ENCODE assay signal across 18 mouse cellular contexts in the genomic region with DNA sequence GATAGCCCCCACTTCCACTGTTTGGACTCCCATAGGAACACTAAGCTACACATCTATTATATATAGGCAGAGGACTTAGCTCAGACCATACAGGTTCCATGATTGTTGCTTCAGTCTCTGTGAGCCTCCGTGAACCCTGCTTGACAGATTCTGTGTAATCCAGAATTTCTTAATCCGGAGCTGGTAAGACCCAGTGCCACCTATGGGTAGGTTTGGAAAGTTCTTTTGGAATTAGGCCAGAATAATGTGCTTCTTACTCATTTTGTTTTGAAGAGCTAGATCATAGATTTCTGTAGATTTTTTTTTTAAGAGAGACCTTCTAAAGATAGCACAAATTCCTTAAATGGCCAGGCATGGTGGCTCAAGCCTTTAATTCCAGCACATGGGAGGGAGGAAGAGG. TPM values are rescaled to one million over a fixed set of nuclear protein-coding genes. Genes with fewer than 3 reads are reported as not detected.
DNase-seq lines count a peak whose midpoint lies in the region; ATAC-seq and TF ChIP-seq lines count a peak whose summit lies in the region.
"Had no signal": no experiment of that assay in that cellular context is flagged by ENCODE, and none has a peak within 500 bp of the region (broad histone marks: within the 10 kb centered on the region; RNA-seq: fewer than 3 reads in every experiment).

No protein-coding gene starts in this region.

- no peak overlapping the region for H3K27ac ChIP-seq in cerebellum, adult 2 months (ENCODE audit: insufficient read depth, low read length)
- H3K27ac ChIP-seq in kidney, postnatal 0 days: no peak overlapping the region
- no peak overlapping the region for H3K27ac ChIP-seq in kidney, adult 2 months (ENCODE audit: insufficient read depth, low read depth, low read length)
- H3K27ac ChIP-seq in midbrain, postnatal 0 days (ENCODE audit: low read depth, low read length): no peak overlapping the region
- no peak overlapping the region for H3K27ac ChIP-seq in midbrain, embryonic 10.5 days (replicated peaks)
- H3K27ac ChIP-seq in kidney, embryonic 16.5 days (ENCODE audit: low read length): no peak overlapping the region
- H3K27ac ChIP-seq: hindbrain, embryonic 14.5 days; midbrain, embryonic 12.5 days; stomach, embryonic 15.5 days had no signal

- no peaks in the 10 kb centered on the region; the same call in 1 of the 2 replicates for H3K4me1 ChIP-seq in cerebellum, adult 2 months (ENCODE audit: control insufficient read depth, insufficient read depth, low read length)
- H3K4me1 ChIP-seq in kidney, postnatal 0 days (replicated peaks; ENCODE audit: insufficient read depth, low read length): no peaks in the 10 kb centered on the region
- no peaks in the 10 kb centered on the region for H3K4me1 ChIP-seq in kidney, adult 2 months (ENCODE audit: control insufficient read depth, insufficient read depth, low read length)
- H3K4me1 ChIP-seq in midbrain, postnatal 0 days (ENCODE audit: insufficient read depth, low read length): no peaks in the 10 kb centered on the region
- H3K4me1 ChIP-seq in midbrain, embryonic 10.5 days: no peaks in the 10 kb centered on the region
- no peaks in the 10 kb centered on the region for H3K4me1 ChIP-seq in kidney, embryonic 16.5 days (ENCODE audit: insufficient read depth, low read length)
- H3K4me1 ChIP-seq: midbrain, embryonic 12.5 days; stomach, embryonic 15.5 days had no signal

- 43% methylated on average over 2 of the region's 2 CpGs for WGBS in cerebellum, adult 2 months
- WGBS in kidney, postnatal 0 days: 77% methylated on average over 2 of the region's 2 CpGs
- WGBS in kidney, adult 2 months: 60% methylated on average over 2 of the region's 2 CpGs
- 69% methylated on average over 2 of the region's 2 CpGs for WGBS in midbrain, postnatal 0 days
- 75% methylated on average over 2 of the region's 2 CpGs for WGBS in midbrain, embryonic 10.5 days
- WGBS in kidney, embryonic 16.5 days: 84% methylated on average over 2 of the region's 2 CpGs

- H3K4me3 ChIP-seq in cerebellum, adult 2 months (replicated peaks; ENCODE audit: insufficient read depth, low read depth, low read length): no peak overlapping the region
- H3K4me3 ChIP-seq in kidney, postnatal 0 days (replicated peaks; ENCODE audit: low read depth, low read length): no peak overlapping the region
- H3K4me3 ChIP-seq in kidney, adult 2 months (ENCODE audit: insufficient read depth, low read depth, low read length): no peak overlapping the region
- H3K4me3 ChIP-seq in midbrain, postnatal 0 days (ENCODE audit: low read depth, low read length): no peak overlapping the region
- no peak overlapping the region for H3K4me3 ChIP-seq in midbrain, embryonic 10.5 days
- H3K4me3 ChIP-seq in kidney, embryonic 16.5 days (ENCODE audit: low read length): no peak overlapping the region
- H3K4me3 ChIP-seq: midbrain, embryonic 12.5 days; stomach, embryonic 15.5 days had no signal

- TF ChIP-seq POLR2A in cerebellum, adult 2 months (IDR thresholded peaks at IDR 0.05; ENCODE audit: borderline replicate concordance, insufficient read depth, low read length): no peak
- no peak for TF ChIP-seq POLR2A in kidney, adult 2 months (IDR thresholded peaks at IDR 0.05; ENCODE audit: low read depth, low read length)

- DNase-seq in cerebellum, adult 2 months: no peak
- no peak for DNase-seq in kidney, postnatal 0 days (ENCODE audit: low spot score)
- no peak for DNase-seq in kidney, adult 2 months
- peak; percentile 28 for DNase-seq in midbrain, postnatal 0 days (ENCODE audit: low spot score)
- no peak for DNase-seq in midbrain, embryonic 10.5 days (ENCODE audit: low spot score)
- no peak for DNase-seq in c-Kit-positive CD71-positive TER-119-positive erythroid progenitor cells, embryonic 14.5 days (ENCODE audit: low spot score)
- DNase-seq: adrenal gland, postnatal 10 days; cerebellum, postnatal 36 days; gastrocnemius, postnatal 25 days; kidney, adult 18-20 months; kidney, postnatal 4 days; spleen, adult 18-20 months; thymus, postnatal 36 days had no signal

- no peak overlapping the region for H3K9ac ChIP-seq in kidney, postnatal 0 days (ENCODE audit: low read depth, low read length)
- H3K9ac ChIP-seq in midbrain, postnatal 0 days (replicated peaks; ENCODE audit: low read length, poor library complexity, severe bottlenecking): no peak overlapping the region
- no peak overlapping the region for H3K9ac ChIP-seq in kidney, embryonic 16.5 days (replicated peaks; ENCODE audit: low read length)
- H3K9ac ChIP-seq: hindbrain, embryonic 14.5 days; midbrain, embryonic 12.5 days; stomach, embryonic 15.5 days had no signal

- no peaks in the 10 kb centered on the region for H3K27me3 ChIP-seq in cerebellum, adult 2 months (ENCODE audit: control insufficient read depth, insufficient read depth, low read length)
- H3K27me3 ChIP-seq in kidney, postnatal 0 days (ENCODE audit: insufficient read depth, low read length): no peaks in the 10 kb centered on the region
- H3K27me3 ChIP-seq in kidney, adult 2 months (replicated peaks; ENCODE audit: control insufficient read depth, insufficient read depth, low read length): no peaks in the 10 kb centered on the region
- no peaks in the 10 kb centered on the region for H3K27me3 ChIP-seq in midbrain, postnatal 0 days (ENCODE audit: insufficient read depth, low read length)
- H3K27me3 ChIP-seq in midbrain, embryonic 10.5 days (ENCODE audit: low read depth, poor library complexity, severe bottlenecking): no peaks in the 10 kb centered on the region
- no peaks in the 10 kb centered on the region for H3K27me3 ChIP-seq in kidney, embryonic 16.5 days (ENCODE audit: insufficient read depth, low read length)
- H3K27me3 ChIP-seq: midbrain, embryonic 12.5 days; stomach, embryonic 15.5 days had no signal

- no peaks in the 10 kb centered on the region for H3K36me3 ChIP-seq in kidney, postnatal 0 days (ENCODE audit: insufficient read depth, low read length)
- H3K36me3 ChIP-seq in kidney, adult 2 months (ENCODE audit: control insufficient read depth, insufficient read depth, low read length): no peaks in the 10 kb centered on the region
- H3K36me3 ChIP-seq in midbrain, postnatal 0 days (ENCODE audit: insufficient read depth, low read length): no peaks in the 10 kb centered on the region
- H3K36me3 ChIP-seq in midbrain, embryonic 10.5 days: no peaks in the 10 kb centered on the region
- no peaks in the 10 kb centered on the region for H3K36me3 ChIP-seq in kidney, embryonic 16.5 days (ENCODE audit: insufficient read depth, low read length)
- H3K36me3 ChIP-seq: midbrain, embryonic 12.5 days; stomach, embryonic 15.5 days had no signal

- H3K9me3 ChIP-seq in kidney, postnatal 0 days (replicated peaks; ENCODE audit: low read length): no peaks in the 10 kb centered on the region
- H3K9me3 ChIP-seq in midbrain, postnatal 0 days (ENCODE audit: low read length): no peaks in the 10 kb centered on the region
- no peaks in the 10 kb centered on the region for H3K9me3 ChIP-seq in midbrain, embryonic 10.5 days (replicated peaks)
- no peaks in the 10 kb centered on the region for H3K9me3 ChIP-seq in kidney, embryonic 16.5 days (ENCODE audit: low read length)
- H3K9me3 ChIP-seq: midbrain, embryonic 12.5 days; stomach, embryonic 15.5 days had no signal

- no peak for ATAC-seq in cerebellum, adult (ENCODE audit: insufficient number of reproducible peaks, low FRiP score, low TSS enrichment)
- no peak for ATAC-seq in kidney, postnatal 0 days (replicated peaks; ENCODE audit: low FRiP score, low read depth)
- no peak for ATAC-seq in midbrain, postnatal 0 days (ENCODE audit: low FRiP score)
- no peak for ATAC-seq in kidney, embryonic 16.5 days (ENCODE audit: low FRiP score, low TSS enrichment)

- TF ChIP-seq CTCF in cerebellum, adult 2 months (IDR thresholded peaks at IDR 0.05; ENCODE audit: borderline replicate concordance, insufficient read depth, low read depth, low read length): peak; percentile 3; the same call in 1 of the 2 replicates
- TF ChIP-seq CTCF in kidney, postnatal 0 days (IDR thresholded peaks at IDR 0.05; ENCODE audit: low read depth): peak; percentile 45
- no peak for TF ChIP-seq CTCF in kidney, adult 2 months (conservative IDR thresholded peaks at IDR 0.05; ENCODE audit: insufficient read depth, insufficient read length, low read depth, low read length)
- TF ChIP-seq CTCF in midbrain, postnatal 0 days (IDR thresholded peaks at IDR 0.05): peak; percentile 41

- H3K4me2 ChIP-seq in kidney, postnatal 0 days (ENCODE audit: low read length): no peak overlapping the region
- no peak overlapping the region for H3K4me2 ChIP-seq in midbrain, postnatal 0 days (ENCODE audit: low read depth, low read length, poor library complexity, severe bottlenecking)
- H3K4me2 ChIP-seq in kidney, embryonic 16.5 days (replicated peaks; ENCODE audit: low read depth, low read length): no peak overlapping the region
- H3K4me2 ChIP-seq: hindbrain, embryonic 14.5 days; midbrain, embryonic 12.5 days; stomach, embryonic 15.5 days had no signal

RNA-seq across cellular contexts. Expression of gene Cemip2, which starts 14.1 kb away (rescaled TPM):
- polyA plus RNA-seq in cerebellum, adult 2 months (2012; rRNA removed): 9.9 and 11.0 TPM in 2 replicates
- 14.1 and 16.3 TPM in 2 replicates for polyA plus RNA-seq in kidney, postnatal 0 days (2015; fragmentation: Nextera tagmentation; extraction: Ambion mirVana)
- 6.7 and 6.9 TPM in 2 replicates for polyA plus RNA-seq in kidney, adult 2 months (2012; rRNA removed)
- total RNA-seq in midbrain, postnatal 0 days (2014; rRNA removed): 26.3 and 35.4 TPM in 2 replicates
- polyA plus RNA-seq in midbrain, postnatal 0 days (2015; fragmentation: Nextera tagmentation; extraction: Ambion mirVana): 13.0 and 15.8 TPM in 2 replicates
- 71.2 and 91.2 TPM in 2 replicates for polyA plus RNA-seq in midbrain, embryonic 10.5 days (2016; fragmentation: Nextera tagmentation; extraction: Ambion mirVana)
- polyA plus RNA-seq in kidney, embryonic 16.5 days (2015; fragmentation: Nextera tagmentation; extraction: Ambion mirVana): 22.9 and 25.0 TPM in 2 replicates
